Mouse (Mus musculus): ENCODE data around the gene Rsc1a1.

- TF ChIP-seq POLR2AphosphoS5 (IDR thresholded peaks at IDR 0.05; ENCODE audit: insufficient replicate concordance, low read depth, low read length) (no peak), CTCF (IDR thresholded peaks at IDR 0.05; ENCODE audit: low read depth, low read length) (no peak)
Measured at GRCm38 (mm10) chr4:141721961-141722360, 36.6 kb upstream of the Rsc1a1 start.
